Mouse (Mus musculus) spleen, postnatal 36 days (tissue): ENCODE measurements at regions not wholly inside any gene's neighbourhood (a gene's known extent, or its start where the extent isn't known, plus 50 kb on each side); places are given as distances from the start of the nearest gene placed in this dataset.
A peak's percentile ranks its signal among the peaks of the same experiment; 100 is the strongest.

Source experiments
- DNase-seq, 2 experiments: peaks; one replicate each; pipeline ENCODE4 v3.0.0; 2022; ENCODE audit warnings: low spot score in 2 of 2, mixed read lengths in 1 of 2

- no peak for DNase-seq
Observed at GRCm38 (mm10) chr9:85524733-85525132, 197.6 kb upstream of the Tent5a start.

GRCm38 (mm10) chr9:85521342-85521741 is 194.2 kb upstream of the Tent5a start:
- DNase-seq, result no peak

GRCm38 (mm10) chr9:85520941-85521340 is 193.8 kb upstream of the Tent5a start:
- no peak for DNase-seq

- DNase-seq, result no peak
Observed at GRCm38 (mm10) chr9:85499006-85499405, 171.9 kb upstream of the Tent5a start.

- DNase-seq, result no peak
Observed at GRCm38 (mm10) chr9:85497348-85497747, 170.2 kb upstream of the Tent5a start.

GRCm38 (mm10) chr9:85496506-85497239 is 169.5 kb upstream of the Tent5a start:
- peak in 1 of 2 experiments; percentile 2 for DNase-seq

- DNase-seq, result no peak
Observed at GRCm38 (mm10) chr9:85495056-85495455, 167.9 kb upstream of the Tent5a start.

- no peak for DNase-seq
Observed at GRCm38 (mm10) chr9:85493760-85494159, 166.6 kb upstream of the Tent5a start.

- DNase-seq, result no peak
Observed at GRCm38 (mm10) chr9:85490367-85490766, 163.2 kb upstream of the Tent5a start.

GRCm38 (mm10) chr9:85487915-85488314 is 160.8 kb upstream of the Tent5a start:
- DNase-seq, result no peak

- no peak for DNase-seq
Observed at GRCm38 (mm10) chr9:85487052-85487668, 160.0 kb upstream of the Tent5a start.

- DNase-seq, result no peak
Observed at GRCm38 (mm10) chr9:85485749-85486148, 158.6 kb upstream of the Tent5a start.

DNA sequence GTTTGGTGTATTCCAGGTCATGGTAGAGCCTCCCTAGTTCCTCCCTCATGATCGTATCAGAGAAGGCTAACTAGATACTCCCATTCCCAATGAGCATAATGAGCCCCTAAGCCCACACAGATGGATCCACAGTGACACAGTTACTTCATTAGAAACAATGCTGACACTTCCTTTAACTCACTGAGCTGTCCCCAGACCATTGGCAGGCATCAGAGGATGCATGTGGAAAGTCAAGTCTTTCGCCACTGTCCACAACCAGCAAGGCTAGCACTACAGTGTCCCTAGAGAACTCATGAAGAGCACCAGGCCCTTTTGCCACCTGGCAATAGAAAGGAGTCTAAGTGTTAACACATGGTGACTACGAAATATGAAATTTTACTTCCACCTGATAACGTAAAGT is 156.1 kb upstream of the Tent5a start:
- DNase-seq, result no peak

DNA sequence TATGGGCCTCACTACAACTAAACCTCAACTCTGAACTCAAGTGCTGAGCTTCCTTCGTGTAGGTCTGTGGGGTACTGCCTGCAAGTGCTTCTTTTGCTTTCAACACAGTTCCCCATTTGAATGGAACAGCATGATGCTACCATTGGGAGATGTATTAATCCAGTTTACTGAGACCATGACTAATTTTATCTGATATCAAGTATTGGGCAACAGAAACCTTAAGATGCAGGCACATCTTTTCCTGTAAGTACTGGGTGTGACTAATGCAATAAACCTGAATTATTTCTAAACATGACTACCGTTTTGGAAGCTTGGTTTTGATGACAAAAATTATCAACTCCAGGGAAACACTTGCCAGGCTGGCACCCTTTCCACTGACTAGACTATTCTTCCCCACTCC is 153.4 kb upstream of the Tent5a start:
- DNase-seq, result no peak

- no peak for DNase-seq
Observed at GRCm38 (mm10) chr9:85475214-85475613, 148.1 kb upstream of the Tent5a start.

DNA sequence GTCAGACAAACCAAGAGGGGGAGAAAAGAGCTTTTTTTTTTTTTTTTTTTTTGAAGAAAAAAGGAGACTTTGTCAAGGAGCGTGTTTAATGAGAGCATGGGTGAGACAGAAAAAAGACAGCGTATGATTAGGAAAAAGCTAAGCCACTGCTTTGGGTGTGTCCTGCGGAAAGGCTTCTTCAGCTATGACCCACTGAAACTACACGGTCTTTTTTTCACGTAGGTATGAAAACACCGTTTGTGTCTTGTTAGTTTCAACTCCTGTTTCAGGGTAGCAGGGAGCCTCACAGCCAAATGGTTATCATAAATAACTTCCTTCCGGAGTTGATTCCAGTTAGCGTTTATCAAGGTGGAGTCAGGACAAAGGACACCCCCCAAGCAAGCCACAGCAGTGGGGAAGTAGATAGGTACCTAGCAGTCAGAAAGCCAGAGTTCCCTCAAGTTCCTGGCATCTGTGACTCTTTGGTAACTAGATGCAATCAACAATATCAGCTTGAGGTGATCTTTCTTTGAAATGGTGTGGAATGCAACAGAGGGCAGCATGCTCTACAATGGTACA is 143.2 kb upstream of the Tent5a start:
- no peak for DNase-seq

GRCm38 (mm10) chr9:85469288-85469687 is 142.1 kb upstream of the Tent5a start:
- no peak for DNase-seq

- no peak for DNase-seq
Observed at GRCm38 (mm10) chr9:85466671-85467070, 139.5 kb upstream of the Tent5a start.

GRCm38 (mm10) chr9:85459062-85459805 is 132.1 kb upstream of the Tent5a start:
- DNase-seq, result no peak

DNA sequence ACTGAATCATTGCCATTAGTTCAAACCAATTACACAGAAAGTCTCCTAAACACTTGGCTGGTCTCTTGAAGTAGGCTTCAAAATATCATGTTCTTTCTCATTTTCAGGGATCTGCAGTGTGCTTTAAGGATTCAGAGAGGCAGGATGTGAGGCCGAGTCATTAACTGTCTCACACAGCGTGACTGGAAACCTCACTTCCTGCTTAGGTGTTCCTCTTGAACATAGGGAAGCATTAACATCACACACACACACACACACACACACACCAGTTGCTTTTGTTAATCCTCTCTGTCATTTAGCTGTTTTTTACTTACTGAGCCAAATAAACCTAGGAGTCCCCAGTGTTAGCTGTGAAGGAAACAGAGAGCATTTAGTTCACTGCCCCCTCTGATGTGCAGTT is 131.2 kb upstream of the Tent5a start:
- no peak for DNase-seq

- no peak for DNase-seq
Observed at GRCm38 (mm10) chr9:85457400-85457799, 130.3 kb upstream of the Tent5a start.

DNA sequence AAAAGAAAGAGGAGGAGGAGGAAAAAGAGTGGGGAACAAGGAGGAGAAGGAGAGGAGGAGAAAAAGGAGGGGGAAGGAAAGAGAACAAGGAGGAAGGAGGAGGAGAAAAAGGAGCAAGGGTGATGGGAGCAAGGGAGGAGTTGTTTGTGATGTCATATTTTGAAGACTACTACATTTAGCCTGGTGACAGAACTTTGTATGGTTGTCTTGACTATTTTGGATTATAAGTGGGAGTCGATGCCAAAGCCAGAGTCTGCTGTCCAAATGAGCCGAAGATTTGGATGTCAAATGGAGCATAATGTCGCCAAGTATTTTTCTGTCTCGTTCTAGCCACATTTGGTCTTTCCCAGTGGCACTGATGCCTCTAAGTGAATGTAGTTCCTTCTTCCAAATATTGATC is 128.2 kb upstream of the Tent5a start:
- DNase-seq, result no peak
